Mouse (Mus musculus): Measurements from ENCODE around the gene Gng7.

GRCm38 (mm10) chr10:80984223-80984622, 30.5 kb downstream of the Gng7 start:
- no peak for TF ChIP-seq CTCF (IDR thresholded peaks at IDR 0.05; ENCODE audit: low read depth, low read length)
- no peak for TF ChIP-seq POLR2A (IDR thresholded peaks at IDR 0.05; ENCODE audit: insufficient read depth, low read length)
- no peak for TF ChIP-seq EP300 (IDR thresholded peaks at IDR 0.05; ENCODE audit: insufficient read depth, low read depth, low read length)
